Mouse (Mus musculus): Measurements from ENCODE around the gene Syce1. TPM values are rescaled to one million over a fixed set of nuclear protein-coding genes. Genes with fewer than 3 reads are reported as not detected.

Syce1 gene
- 0.84 TPM for polyA plus RNA-seq (2017; shearing (Covaris generic))

GRCm38 (mm10) chr7:140787406-140788052, at the start of gene Syce1:
Gene Syce1, minus strand, starts transcription at chr7:140787852.

GRCm38 (mm10) chr7:140834968-140835757, 47.5 kb upstream of the Syce1 start, which contains the start of gene Urah:
Gene Urah, plus strand, starts transcription at chr7:140835018.

GRCm38 (mm10) chr7:140821653-140822329, 34.1 kb upstream of the Syce1 start, which contains the start of gene Zfp941:
Gene Zfp941, minus strand, starts transcription at chr7:140822178.

GRCm38 (mm10) chr7:140763447-140764020, 24.1 kb downstream of the Syce1 start, which contains the start of gene Cyp2e1:
Gene Cyp2e1, plus strand, starts transcription at chr7:140763739.

Other genes with a start within 250 kb of the Syce1 start
- gene Olfr538, start 220.0 kb downstream of the Syce1 start, polyA plus RNA-seq (2017; shearing (Covaris generic)): not detected
- gene Olfr46, start 186.6 kb downstream of the Syce1 start, polyA plus RNA-seq (2017; shearing (Covaris generic)): 0.04 TPM
- not detected for gene Olfr61, start 158.9 kb downstream of the Syce1 start, polyA plus RNA-seq (2017; shearing (Covaris generic))
- gene Olfr53, start 141.4 kb downstream of the Syce1 start, polyA plus RNA-seq (2017; shearing (Covaris generic)): not detected
- 0.05 TPM for gene Olfr539, start 127.9 kb downstream of the Syce1 start, polyA plus RNA-seq (2017; shearing (Covaris generic))
- 0.07 TPM for gene Olfr45, start 105.9 kb downstream of the Syce1 start, polyA plus RNA-seq (2017; shearing (Covaris generic))
- not detected for gene Olfr541, start 90.6 kb downstream of the Syce1 start, polyA plus RNA-seq (2017; shearing (Covaris generic))
- gene Cyp2e1, start 24.1 kb downstream of the Syce1 start, polyA plus RNA-seq (2017; shearing (Covaris generic)): not detected
- 0.20 TPM for gene Zfp941, start 34.3 kb upstream of the Syce1 start, polyA plus RNA-seq (2017; shearing (Covaris generic))
- not detected for gene Urah, start 47.2 kb upstream of the Syce1 start, polyA plus RNA-seq (2017; shearing (Covaris generic))
- not detected for gene Scgb1c1, start 57.7 kb upstream of the Syce1 start, polyA plus RNA-seq (2017; shearing (Covaris generic))
- gene Odf3, start 60.0 kb upstream of the Syce1 start, polyA plus RNA-seq (2017; shearing (Covaris generic)): 0.16 TPM
- gene Gm45785, start 68.5 kb upstream of the Syce1 start, polyA plus RNA-seq (2017; shearing (Covaris generic)): not detected
- 134 TPM for gene Ric8a, start 69.1 kb upstream of the Syce1 start, polyA plus RNA-seq (2017; shearing (Covaris generic))
- 43.1 TPM for gene Bet1l, start 69.7 kb upstream of the Syce1 start, polyA plus RNA-seq (2017; shearing (Covaris generic))
- 199 TPM for gene Psmd13, start 94.1 kb upstream of the Syce1 start, polyA plus RNA-seq (2017; shearing (Covaris generic))
- 8.4 TPM for gene Sirt3, start 94.5 kb upstream of the Syce1 start, polyA plus RNA-seq (2017; shearing (Covaris generic))
- not detected for gene Cox8b, start 112.6 kb upstream of the Syce1 start, polyA plus RNA-seq (2017; shearing (Covaris generic))
- gene Nlrp6, start 133.1 kb upstream of the Syce1 start, polyA plus RNA-seq (2017; shearing (Covaris generic)): not detected
- gene Pgghg, start 153.5 kb upstream of the Syce1 start, polyA plus RNA-seq (2017; shearing (Covaris generic)): 34.4 TPM
- gene Ifitm5, start 162.4 kb upstream of the Syce1 start, polyA plus RNA-seq (2017; shearing (Covaris generic)): 0.48 TPM
- gene Gm45717, start 168.1 kb upstream of the Syce1 start, polyA plus RNA-seq (2017; shearing (Covaris generic)): not detected
- 16.6 TPM for gene Ifitm2, start 168.1 kb upstream of the Syce1 start, polyA plus RNA-seq (2017; shearing (Covaris generic))
- gene Ifitm1, start 179.4 kb upstream of the Syce1 start, polyA plus RNA-seq (2017; shearing (Covaris generic)): not detected
- 8.0 TPM for gene Ifitm3, start 222.9 kb upstream of the Syce1 start, polyA plus RNA-seq (2017; shearing (Covaris generic))
- gene Ifitm6, start 230.1 kb upstream of the Syce1 start, polyA plus RNA-seq (2017; shearing (Covaris generic)): 0.28 TPM
- not detected for gene Gm17387, start 241.3 kb upstream of the Syce1 start, polyA plus RNA-seq (2017; shearing (Covaris generic))

Measured in CD4-positive, CD25-positive, alpha-beta regulatory T cell (primary cell).